Mouse (Mus musculus) liver, postnatal 0 days (tissue): ENCODE results near the gene Snx13.
A peak's percentile ranks its signal among the peaks of the same experiment; 100 is the strongest.

Experiments
- CTCF ChIP-seq: sonication (generic); IDR thresholded peaks from 2 replicates; pipeline ENCODE4 v1.5.1; 2016; ENCODE audit warnings: antibody characterized with exemption, low read depth
- EP300 ChIP-seq: IDR thresholded peaks from 2 replicates; pipeline ENCODE4 v1.6.1; 2016; ENCODE audit warnings: antibody characterized with exemption, low read depth, mild to moderate bottlenecking

DNA sequence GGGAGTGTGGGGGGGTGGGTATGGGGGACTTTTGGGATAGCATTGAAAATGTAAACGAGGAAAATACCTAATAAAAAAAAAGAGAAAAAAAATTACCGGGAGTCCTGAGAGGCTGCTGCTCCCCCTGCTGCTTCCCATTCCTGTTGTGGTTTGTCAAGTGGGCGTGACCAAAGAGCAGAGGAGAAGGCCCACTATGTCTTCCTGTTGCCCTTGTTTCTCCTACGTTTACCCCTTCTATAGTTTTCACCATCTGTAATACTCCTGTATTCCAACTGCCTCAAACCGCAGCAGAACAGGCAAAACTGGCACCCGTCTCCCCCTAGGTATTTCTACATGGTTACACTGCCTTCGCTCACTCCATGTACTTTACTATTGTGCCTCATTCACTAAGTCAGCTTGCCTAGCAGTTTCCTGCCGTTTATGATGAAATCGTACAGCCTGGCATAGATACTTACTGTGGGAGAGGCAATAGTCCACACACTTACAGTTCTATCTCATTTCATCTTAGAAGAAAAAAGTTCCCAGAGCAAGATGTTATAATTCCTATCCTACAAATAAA lies 28.2 kb upstream of the Snx13 start:
- TF ChIP-seq CTCF (0 out of 2 replicates have a peak, but pooled peaks have one; percentile 9), EP300 (no peak)
